Mouse (Mus musculus): Measurements from ENCODE around the gene Krt80.

DNA sequence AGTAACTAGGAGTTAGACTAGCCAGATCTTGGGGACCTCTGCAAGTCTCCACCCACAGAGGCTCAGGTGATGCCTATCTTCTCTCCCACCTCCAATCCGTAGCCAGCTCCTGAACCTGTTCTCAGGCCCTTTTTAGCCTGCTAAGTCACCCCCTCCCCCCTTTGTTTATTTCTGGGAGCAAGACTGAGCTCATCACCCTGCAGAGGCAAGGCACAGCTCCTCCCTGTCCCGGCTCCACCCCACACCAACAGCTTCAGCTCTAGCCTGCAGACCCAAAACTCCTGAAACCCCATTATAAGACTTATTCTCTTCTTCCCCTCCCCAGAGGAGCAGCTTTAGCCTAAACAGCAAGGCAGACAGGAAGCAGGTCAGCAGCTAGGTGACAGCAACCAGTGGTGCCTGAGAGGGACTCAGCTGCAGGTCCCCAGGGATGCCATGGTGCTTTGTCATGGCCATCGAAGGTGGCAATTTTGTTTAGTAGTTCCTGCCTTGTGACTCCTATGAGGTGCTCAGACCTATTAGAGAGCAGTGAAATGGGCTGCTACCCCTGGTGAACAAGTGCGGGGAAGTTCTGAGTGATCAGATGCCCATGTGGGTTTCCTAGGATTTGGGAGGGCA lies 7.5 kb downstream of the Krt80 start:
- TF ChIP-seq POLR2A (IDR thresholded peaks at IDR 0.05; ENCODE audit: control insufficient read depth, extremely low read depth, insufficient read depth, low read length, poor library complexity) (no peak), CTCF (IDR thresholded peaks at IDR 0.05; ENCODE audit: borderline replicate concordance, control insufficient read depth, extremely low read depth, insufficient read depth, low read length, poor library complexity) (no peak)

All from thymus, adult 2 months (tissue).